Mouse (Mus musculus) cerebellum, adult 2 months (tissue): ENCODE measurements around the gene Timp3.

ENCODE experiments used
- CTCF ChIP-seq: fragments of 200-500 bp; IDR thresholded peaks from 2 replicates; pipeline ENCODE4 v1.5.1; 2011; ENCODE audit warnings: low read depth, mild to moderate bottlenecking, control low read depth, low read length, moderate library complexity, borderline replicate concordance; ENCODE audit not compliant: insufficient read depth
- POLR2A ChIP-seq: fragments of 200-500 bp; IDR thresholded peaks from 2 replicates; pipeline ENCODE4 v1.6.1; 2011; ENCODE audit warnings: low read length, control low read depth, borderline replicate concordance; ENCODE audit not compliant: insufficient read depth

DNA sequence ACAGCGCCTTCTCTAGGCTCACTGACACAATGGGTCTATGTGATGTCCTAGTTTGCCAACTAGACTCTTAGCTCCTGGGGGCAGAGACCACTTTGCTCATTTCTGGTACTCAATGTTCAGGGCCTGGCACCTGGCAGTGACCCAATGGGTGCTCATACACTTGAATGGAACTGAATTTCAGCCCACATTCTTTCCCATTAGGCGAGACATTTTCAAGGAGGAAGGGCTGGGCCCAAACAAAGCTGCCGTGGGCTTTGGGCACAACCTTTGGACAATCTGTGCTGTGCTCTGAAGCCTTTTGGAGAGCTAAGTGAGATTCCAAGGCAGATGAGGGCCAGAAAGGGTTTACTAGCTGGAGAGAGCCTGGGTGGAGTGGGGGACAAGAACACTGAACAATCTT, 41.2 kb upstream of the Timp3 start:
- TF ChIP-seq POLR2A (no peak), CTCF (no peak)
